Mouse (Mus musculus) brain, embryonic 14.5 days (tissue): ENCODE results near the gene Sars2.

Source experiments
- CTCF ChIP-seq: fragments of 200-500 bp; IDR thresholded peaks from 2 replicates; pipeline ENCODE4 v1.5.1; 2012; ENCODE audit warnings: inconsistent platforms, mild to moderate bottlenecking, moderate library complexity, borderline replicate concordance; ENCODE audit not compliant: insufficient read depth, insufficient read length; ENCODE audit errors: extremely low read depth
- POLR2A ChIP-seq: fragments of 200-500 bp; IDR thresholded peaks from 2 replicates; pipeline ENCODE4 v1.6.1; 2012; ENCODE audit warnings: mild to moderate bottlenecking, inconsistent platforms, borderline replicate concordance; ENCODE audit not compliant: poor library complexity, insufficient read depth, insufficient read length, severe bottlenecking; ENCODE audit errors: extremely low read depth

GRCm38 (mm10) chr7:28735701-28736100 is 6.1 kb upstream of the Sars2 start:
- no peak for TF ChIP-seq POLR2A
- TF ChIP-seq CTCF = no peak
